Mouse (Mus musculus): Measurements from ENCODE around the gene Lrrfip1. TPM values are rescaled to one million over a fixed set of nuclear protein-coding genes. Genes with fewer than 3 reads are reported as not detected.

The Lrrfip1 gene
- total RNA-seq (2021) = 100 to 1,000 TPM; 119 to 121 TPM
- long read RNA-seq, experiment 1, partial matches to known transcripts = 12 of 87 reads
- long read RNA-seq, experiment 1, other reads (novel, unspliced or antisense) = 70 of 87 reads
- long read RNA-seq, experiment 2, partial matches to known transcripts = 6 of 41 reads
- long read RNA-seq, experiment 2, other reads (novel, unspliced or antisense) = 34 of 41 reads

DNA sequence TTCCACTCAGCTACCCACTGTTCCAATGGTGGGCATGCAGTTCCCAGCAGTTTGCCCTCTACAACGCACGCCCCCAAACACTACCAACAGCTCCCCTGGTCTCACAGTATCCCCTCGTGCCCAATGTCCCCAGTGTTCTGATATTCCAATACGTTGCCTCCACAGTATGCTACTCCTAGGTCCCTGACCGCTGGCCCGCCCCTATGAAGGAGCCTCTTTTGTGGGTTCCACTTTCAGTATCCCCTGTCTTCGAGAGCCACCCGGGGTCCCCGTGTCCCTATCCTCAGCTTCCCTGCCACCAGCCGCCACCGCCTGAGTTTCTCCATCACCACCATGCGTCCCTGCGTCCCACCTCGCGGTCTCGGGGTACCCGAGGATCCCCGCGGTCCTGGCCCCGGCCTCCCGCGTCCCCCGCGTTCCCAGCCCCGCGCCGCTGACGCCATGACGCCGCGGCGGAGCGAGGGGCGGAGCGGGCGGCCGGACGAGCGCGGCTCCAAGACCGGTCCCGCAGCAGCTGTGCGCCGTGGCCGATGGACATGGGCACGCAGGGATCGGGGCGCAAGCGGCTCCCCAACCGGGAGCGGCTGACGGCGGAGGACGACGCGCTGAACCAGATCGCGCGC lies at the start of gene Lrrfip1:
Lrrfip1 (plus strand) TSS at position 470 of the 623 bp plus-strand sequence.
- peak; percentile 53 for DNase-seq (ENCODE audit: low spot score)

DNA sequence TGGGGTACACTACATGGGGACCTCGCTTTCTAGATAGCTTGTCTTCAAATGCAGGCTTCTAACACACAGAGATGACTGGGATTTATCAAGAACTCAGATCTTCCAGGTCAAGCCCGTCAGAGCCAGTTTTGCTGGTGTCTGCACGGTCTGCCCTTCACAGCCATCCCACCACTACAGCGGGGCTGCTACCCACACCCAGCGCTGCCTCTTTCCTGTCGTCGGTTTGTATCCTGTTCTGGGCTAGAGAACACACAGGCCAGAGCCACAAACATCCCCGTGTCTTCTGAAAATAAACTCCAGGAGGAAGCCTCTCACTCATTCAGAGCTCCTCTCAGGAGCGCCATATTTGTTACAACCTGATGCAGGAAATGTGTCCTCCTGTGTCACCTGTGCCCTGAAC lies 49.2 kb upstream of the Lrrfip1 start:
- no peak for DNase-seq (ENCODE audit: low spot score)

DNA sequence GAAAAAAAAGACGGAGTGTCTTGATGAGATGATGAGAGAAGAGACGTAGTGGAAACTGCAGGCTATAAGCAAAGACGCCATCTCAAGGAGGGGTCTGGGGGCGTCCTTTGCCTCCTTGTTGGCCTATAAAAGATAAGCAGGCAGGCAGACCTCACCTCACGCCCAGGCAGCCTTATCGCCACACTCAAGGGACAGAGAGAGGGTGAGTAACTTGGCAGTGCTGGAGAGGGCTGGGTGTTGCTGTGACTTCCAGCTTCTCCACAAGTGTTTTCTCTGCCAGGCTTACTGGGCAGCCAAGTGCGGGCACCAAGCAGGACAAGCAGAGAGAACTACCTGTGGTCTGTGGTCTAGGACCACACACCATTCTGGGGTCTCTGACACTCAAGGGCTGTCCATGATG lies 46.9 kb upstream of the Lrrfip1 start:
- no peak for DNase-seq (ENCODE audit: low spot score)

DNA sequence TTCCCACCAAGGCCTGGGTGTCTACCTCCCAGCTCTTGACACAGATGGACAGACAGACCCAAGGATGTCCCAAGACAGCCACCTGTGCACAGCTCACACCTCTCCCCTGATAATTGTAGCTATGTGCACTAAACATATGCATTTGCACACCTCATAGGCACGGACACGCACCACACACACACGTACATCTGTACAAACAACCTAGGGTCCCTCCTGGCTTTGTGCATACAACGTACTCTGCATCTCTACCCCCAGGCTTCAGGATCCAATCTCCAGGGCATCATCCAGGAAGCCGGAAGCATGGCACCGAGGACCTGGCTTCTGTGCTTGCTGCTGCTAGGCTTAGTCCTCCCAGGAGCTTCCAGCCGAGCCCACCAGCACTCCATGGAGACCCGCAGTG lies 45.7 kb upstream of the Lrrfip1 start, which contains the start of gene Prlh:
Prlh (plus strand) TSS at position 301 of the 400 bp plus-strand sequence.
- no peak for DNase-seq (ENCODE audit: low spot score)

DNA sequence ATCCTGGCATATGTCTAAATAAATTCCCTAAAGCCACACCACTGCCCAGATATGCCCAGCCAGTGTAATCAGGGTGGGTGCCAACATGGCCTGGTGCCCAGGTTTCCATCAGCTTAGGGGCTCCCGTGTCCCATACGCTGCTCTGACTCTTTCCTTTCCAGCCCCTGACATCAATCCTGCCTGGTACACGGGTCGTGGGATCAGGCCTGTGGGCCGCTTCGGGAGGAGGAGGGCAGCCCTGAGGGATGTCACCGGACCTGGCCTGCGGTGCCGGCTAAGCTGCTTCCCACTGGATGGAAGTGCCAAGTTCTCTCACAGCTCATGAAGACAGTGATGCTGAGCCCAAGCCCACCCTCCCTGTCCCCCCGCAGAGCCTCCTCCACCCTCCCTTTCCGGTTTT lies 44.8 kb upstream of the Lrrfip1 start:
- no peak for DNase-seq (ENCODE audit: low spot score)

DNA sequence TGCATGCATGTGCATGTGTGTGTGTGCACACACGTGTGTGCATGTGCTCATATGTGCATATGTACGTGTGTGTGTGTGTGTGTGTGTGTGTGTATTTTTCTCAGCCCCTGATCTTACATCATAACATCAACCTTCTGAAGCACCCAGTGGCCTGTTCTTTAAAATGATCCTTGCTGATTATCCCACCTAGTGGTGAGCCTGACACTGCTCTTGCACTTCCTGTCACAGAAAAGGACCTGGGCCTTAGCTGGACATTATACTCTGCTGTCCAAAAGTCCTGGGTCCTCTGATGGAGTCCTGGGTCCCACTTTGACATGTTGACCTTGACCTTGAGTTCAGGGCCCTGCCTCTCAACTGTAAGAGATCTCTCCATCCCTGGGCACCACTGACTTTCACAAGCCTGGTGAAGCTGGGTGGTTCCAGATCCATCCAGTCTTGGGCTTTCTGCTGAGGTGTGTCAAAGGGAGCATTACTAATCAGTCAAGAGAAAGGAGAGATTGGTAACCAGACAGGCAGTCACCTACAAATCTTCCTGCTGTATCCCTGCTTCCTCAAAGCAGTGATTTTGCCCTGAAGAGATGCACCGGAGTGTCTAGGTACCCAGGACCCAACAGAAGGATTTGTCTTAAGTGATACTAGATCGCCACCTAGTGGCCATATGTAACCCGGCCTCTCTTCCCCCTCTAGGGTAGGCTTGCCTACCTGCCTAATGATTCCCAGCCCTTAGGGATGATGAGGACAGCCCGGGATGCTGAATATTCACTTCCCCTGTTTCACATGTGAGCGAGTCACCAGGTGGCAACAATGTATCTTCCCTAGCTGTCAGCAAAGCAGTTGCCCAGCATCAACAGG lies 42.1 kb upstream of the Lrrfip1 start:
- DNase-seq (ENCODE audit: low spot score) = peak; percentile 74

DNA sequence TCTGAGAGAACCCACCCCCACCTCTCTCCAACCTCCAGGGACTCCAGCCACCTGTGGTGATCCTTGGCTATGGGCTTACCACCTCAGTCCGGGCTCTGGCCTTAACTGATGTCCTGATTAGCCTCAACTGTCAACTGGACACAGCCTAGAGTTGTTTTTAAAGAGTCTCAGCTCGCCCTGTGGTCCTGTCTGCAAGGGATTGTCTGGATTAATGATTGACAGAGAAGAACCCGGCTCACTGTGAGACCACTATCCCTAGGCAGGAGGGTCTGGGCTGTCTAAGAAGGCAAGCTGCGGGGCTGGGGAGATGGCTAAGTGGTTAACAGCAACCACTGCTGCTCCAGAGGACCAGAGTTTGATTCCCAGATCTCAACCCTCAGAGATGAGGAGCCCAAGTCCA lies 36.0 kb upstream of the Lrrfip1 start:
- DNase-seq (ENCODE audit: low spot score) = no peak

DNA sequence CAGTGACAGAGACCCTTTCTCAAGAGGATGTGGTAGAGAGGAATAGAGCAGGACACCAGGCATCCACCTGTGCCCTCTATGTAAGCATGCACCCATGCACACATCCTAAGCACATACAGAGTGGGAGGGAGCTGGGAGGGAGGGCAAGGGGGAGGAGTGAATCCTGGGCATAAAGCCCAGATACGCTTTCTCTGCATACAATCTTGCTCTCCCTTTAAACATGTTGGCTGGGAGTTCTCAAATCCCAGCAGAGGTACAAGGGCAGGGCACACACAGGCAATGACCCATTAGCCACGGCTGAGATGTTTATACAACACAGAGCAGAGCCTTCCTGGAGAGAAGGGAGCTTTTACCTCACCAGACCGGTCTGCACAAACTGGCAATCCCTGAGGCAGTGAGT lies 35.5 kb upstream of the Lrrfip1 start:
- DNase-seq (ENCODE audit: low spot score) = no peak

DNA sequence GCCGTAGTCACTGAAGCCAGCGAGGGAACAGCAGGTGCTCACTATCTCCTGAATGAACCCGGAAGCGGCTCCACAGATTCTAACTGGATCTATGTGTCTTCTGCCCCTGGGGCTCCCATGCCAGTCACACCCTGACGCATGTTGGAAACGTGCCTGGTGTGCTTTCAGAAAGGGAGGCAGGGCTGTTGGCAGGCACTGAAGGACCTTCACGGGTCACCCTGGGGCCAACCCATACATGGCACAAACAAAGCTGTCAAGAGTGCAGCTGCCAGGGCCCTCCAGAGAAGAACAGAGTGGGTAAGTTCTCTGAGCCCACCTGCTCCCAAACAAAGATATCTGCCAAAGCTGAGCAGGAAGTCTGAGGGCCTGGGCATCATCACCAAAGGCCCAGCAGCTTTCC lies 31.0 kb upstream of the Lrrfip1 start:
- peak; percentile 26 for DNase-seq (ENCODE audit: low spot score)

DNA sequence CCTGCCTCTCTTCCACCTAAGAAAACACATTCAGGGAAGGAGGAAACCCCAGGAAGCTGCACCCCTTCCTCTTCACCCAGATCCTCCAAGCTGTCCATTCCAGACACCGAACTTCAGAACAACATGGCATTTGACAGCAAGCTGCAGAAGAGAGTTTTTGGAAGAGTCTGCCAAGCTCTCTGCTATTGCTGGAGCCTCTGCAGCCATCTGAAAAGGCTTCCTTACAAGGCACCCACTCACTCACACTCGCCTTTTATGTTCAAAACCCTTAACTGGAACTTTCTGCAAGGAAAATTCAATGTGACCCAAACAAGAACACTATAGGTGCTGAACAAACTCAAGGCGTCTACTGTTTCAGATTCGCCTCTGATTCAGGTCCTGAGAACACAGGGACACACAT lies 29.9 kb upstream of the Lrrfip1 start:
- DNase-seq (ENCODE audit: low spot score) = no peak

DNA sequence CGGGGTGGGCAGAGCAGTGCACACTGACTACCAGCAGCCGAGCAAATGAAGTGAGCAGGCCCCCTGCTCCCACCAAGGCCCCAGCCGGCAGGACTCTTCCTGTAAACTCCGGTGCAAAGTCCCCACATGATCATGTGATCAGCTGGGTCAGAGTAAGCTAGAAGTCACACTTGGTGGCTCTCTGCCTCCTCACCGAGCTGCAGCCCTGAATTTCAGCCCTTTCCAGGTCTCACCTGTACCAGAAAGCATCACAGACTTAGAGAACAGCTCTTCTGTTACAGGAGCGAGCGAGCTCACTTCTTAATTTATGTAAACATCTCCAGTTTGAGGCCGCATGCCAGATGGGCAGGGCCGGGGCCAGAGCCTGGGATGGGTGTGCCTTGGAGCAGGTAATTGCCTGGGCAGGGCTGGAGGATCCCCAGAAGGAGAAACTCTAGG lies 29.2 kb upstream of the Lrrfip1 start, which contains the start of gene Rab17:
Rab17 (minus strand) TSS at position 315 of the 438 bp plus-strand sequence.
- no peak for DNase-seq (ENCODE audit: low spot score)

DNA sequence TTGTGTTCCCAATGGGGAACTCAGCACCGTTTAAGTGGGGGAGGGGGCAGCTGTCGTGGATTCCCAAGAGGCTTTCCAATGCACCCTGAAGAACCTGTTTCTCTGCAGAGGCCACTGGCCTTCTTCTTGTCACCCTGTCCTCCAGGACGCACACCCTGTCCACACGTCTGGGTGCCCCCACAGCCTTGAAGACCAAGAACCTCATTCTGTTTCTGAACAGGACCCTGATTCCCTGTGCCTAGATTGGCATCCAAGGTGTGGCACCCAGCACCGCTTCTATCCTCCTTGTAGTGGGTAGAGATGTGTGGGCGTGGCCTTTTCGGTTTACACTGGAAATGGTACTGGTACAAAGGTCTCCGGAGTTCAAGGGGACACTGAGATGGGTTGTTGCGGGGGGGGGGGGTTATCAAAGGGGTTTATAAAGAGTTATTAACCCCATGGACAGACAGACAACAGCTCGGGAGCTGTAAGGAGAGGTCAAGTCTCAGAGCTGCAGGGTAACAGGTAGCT lies 28.6 kb upstream of the Lrrfip1 start:
- DNase-seq (ENCODE audit: low spot score) = no peak

DNA sequence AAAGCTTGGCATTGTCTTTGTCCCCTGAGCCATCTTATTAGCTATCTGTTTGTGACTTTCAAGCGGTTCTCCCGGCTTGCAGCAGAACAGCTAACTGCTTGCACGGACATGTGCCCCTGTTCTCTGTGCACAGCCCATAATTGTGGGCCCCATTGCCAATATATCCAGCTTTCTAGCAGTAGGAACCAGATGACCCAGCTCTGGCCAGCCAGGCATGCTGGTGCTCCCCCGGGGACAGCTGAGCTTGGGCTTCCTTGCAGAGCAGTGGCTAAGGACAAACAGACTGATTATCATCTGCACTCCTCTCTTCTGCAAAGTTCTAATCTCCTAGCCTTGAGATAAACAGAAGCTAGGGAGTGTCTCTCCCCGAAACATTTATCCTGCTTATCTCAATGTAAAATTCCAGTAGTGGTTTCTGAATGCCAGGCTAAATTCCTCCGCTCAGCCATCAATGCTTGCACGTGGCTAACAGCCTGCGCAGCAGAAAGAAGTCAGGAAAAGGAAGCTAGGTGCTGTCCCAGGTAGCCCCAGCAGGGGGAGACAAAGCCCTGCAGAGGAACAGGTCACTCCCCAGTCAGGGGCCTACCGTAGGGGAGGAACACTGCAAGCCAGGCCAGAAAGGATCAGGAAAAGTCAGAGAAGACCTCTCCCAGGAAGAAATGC lies 25.5 kb upstream of the Lrrfip1 start:
- DNase-seq (ENCODE audit: low spot score) = peak; percentile 94

DNA sequence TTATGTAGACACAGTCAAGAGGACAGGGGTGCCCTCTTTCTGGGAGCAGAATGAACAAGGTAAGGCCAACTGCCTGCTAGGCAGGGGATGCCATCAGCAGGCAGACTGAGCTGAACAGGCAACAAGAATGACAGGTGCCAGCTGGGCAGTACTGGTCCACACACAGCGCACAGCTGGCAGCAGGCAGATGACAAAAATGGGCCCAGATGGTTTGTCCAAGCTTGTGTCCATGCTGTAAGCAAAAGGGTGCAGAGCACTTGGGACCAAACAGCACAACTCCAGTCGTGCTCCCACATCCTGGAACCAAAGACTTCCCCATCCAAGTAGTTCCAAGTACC lies 25.0 kb upstream of the Lrrfip1 start:
- no peak for DNase-seq (ENCODE audit: low spot score)

DNA sequence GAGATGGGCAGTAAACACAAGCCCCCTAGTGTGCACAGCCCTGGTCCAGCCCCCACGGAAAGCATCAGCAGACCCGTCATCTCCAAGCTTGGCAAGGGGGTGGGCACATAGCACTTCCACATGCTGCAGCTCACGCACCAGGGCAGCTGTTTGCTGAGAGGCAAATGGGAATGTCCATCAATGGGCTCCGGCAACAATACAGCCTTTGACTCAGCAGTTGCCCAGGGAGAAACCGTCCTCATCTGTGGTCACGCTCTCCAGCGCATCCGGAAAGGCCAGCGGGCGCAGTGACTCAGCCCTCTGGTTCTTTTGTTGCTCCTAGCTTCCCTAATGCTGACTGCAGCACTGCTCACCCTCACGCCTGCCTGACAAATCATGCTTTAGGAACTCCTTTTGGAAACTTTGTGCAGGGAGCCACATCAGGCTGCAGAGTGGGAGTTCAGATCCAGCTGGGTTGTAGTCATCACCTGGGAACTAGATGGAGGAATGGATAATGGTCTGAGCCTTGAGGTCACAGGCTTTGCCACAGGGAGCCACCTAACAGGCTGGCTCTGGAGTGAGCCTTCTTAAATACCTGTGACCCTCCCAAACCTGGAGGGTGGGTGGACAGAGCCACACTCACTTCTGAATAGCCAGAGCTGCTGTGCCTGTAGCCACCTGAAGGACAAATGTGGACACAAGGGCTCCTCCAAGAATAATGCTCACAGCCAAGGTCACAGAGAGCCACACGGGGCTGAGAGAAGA lies 23.5 kb upstream of the Lrrfip1 start:
- peak; percentile 9 for DNase-seq (ENCODE audit: low spot score)

DNA sequence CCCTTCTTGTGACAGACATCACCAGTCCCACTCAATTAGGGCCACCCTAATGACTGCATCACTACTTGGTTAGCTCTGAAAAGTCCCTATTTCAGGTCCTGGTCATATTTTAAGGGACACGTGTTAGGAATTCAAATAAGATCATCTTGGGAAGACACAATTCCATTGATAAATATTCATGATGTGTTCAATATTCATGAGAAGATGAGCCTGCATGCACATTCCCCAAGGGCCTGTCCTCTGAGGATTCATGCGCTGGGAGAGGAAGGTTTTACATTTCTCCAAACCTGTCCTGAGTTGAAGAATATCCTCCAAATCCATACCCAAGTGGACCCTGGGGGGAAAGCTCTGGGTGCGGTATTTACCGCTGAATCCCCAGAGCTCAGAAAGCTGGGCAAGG lies 22.6 kb upstream of the Lrrfip1 start:
- DNase-seq (ENCODE audit: low spot score) = no peak

DNA sequence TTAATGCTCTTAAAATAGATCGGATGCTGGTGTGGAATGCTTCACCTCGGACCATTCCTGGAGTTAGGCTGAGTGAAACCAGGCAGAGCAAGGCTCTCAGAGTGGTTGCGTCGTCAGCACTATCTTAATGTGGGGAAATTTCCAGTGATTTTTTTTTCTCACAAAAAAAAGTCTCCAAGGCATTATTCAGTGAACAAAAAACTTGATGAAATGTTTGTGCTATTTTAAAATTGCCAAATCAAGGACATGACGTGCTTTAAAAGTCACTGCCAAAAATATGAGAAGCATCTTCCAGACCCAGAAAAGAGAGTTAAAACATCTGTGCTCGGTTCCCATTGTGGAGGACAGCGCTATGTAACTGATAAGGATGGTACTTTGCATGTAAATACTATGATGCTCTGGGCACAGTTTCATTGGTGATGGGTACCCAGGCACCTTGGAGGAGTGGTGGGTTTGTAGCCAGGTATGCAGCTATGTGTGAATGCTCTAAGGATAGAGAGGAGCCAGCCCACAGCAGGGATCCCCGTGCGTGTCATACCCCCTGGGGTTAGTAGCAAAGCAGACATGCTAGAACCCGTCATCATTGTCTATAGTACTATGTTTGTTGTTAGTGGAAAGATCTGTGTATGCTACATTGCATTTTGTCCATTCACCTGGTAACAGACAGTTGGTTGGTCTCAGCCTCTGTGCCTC lies 17.8 kb upstream of the Lrrfip1 start:
- DNase-seq (ENCODE audit: low spot score) = peak; percentile 38

DNA sequence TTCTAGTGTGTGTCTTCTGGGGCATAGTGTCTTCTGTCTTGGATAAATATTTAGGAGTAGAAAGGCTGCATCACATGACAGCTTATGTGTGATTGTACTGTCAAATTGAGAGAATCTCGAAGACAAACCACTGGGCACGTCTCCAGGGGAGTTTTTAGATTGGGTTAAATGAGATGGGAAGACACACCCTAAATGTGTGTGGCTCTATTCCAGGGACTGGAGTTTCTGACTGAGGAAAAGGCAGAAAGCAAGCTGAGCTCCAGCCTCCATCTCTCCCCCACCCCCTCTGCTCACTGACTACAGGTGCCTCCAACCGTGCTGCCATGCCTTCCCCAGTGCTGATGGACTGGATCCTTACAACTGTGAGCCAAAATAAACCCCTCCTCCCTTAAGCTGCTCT lies 17.2 kb upstream of the Lrrfip1 start:
- DNase-seq (ENCODE audit: low spot score) = peak; percentile 46

DNA sequence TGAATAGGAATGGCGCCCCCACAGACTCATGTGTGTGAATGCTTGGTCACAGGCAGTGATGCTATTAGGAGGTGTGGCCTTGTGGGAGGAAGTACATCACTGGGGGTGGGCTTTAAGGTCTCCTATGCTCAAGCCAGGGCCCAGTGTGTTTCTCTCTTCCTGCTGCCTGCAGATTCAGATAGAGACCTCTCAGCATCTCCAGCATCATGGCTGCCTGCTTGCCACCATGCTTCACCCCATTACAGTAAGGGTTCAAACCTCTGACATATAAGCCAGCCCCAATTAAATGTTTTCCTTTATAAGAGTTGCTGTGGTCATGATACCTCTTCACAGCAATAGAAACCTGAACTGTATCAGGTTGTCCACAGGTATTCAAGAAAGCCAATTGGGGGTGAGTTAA lies 2.6 kb upstream of the Lrrfip1 start:
- DNase-seq (ENCODE audit: low spot score) = no peak

DNA sequence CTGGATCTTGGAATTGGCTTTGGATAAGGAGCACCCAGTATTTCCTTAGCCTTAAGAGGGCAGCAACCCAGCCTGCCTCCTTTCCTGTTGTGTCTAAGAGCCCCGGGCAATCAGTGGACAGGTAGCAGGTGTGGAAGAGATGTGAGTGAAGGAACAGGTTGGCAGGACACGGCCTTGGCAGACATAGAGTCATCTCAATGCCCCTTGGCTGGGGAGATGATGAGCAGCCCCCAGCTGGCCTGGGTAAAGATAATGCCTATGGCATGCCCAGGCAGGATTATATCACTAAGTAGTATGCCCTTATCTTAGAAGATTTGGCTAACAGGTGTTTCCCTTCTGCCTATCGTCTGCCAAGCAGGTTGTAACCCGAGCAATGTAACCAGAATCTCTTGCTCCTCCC lies 1.4 kb upstream of the Lrrfip1 start:
- DNase-seq (ENCODE audit: low spot score) = no peak

DNA sequence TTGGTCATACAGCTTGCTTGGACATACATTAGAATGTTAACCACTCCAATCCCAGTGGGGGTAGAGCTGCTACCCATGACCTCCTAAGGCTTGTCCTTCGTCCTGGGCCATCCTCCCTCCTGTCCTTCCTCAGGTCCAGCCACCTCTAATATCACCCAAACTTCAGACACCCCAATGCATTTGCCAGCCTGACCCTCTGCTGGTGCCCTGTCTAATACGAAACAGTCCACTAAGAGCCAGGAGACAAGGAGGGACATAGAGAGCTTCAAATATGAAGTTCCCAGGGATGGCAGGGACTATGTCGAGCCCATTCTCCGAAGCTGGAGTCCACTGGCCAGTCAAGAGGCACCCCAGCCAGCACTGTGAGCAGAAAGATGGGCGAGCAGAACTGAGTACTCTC lies 896 bp upstream of the Lrrfip1 start:
- no peak for DNase-seq (ENCODE audit: low spot score)
